Mouse (Mus musculus) lung, adult 2 months (tissue): ENCODE results near the gene Slc13a1.
"Not testable (repeated sequence)": the region's sequence is repeated elsewhere in the genome, so short reads cannot be mapped to it uniquely, and the experiment has no call there.

ENCODE experiments used
- CTCF ChIP-seq: fragments of 200-500 bp; IDR thresholded peaks from 2 replicates; pipeline ENCODE4 v1.5.1; 2011; ENCODE audit warnings: mild to moderate bottlenecking, low read length, control low read depth; ENCODE audit not compliant: insufficient read depth
- POLR2A ChIP-seq: fragments of 200-500 bp; IDR thresholded peaks from 2 replicates; pipeline ENCODE4 v1.6.1; 2011; ENCODE audit warnings: low read depth, mild to moderate bottlenecking, control low read depth, low read length, borderline replicate concordance; ENCODE audit errors: extremely low read depth

GRCm38 (mm10) chr6:24196406-24196805 is 28.5 kb upstream of the Slc13a1 start:
- TF ChIP-seq CTCF, POLR2A: not testable (repeated sequence)
